Mouse (Mus musculus) lung, adult 18-20 months (tissue): ENCODE measurements around the gene Nkx2-5.

Source experiments
- DNase-seq, 2 experiments: peaks; one replicate each; pipeline ENCODE4 v3.0.0; 2022; ENCODE audit warnings: mixed read lengths in 2 of 2

Gene Nkx2-5

DNA sequence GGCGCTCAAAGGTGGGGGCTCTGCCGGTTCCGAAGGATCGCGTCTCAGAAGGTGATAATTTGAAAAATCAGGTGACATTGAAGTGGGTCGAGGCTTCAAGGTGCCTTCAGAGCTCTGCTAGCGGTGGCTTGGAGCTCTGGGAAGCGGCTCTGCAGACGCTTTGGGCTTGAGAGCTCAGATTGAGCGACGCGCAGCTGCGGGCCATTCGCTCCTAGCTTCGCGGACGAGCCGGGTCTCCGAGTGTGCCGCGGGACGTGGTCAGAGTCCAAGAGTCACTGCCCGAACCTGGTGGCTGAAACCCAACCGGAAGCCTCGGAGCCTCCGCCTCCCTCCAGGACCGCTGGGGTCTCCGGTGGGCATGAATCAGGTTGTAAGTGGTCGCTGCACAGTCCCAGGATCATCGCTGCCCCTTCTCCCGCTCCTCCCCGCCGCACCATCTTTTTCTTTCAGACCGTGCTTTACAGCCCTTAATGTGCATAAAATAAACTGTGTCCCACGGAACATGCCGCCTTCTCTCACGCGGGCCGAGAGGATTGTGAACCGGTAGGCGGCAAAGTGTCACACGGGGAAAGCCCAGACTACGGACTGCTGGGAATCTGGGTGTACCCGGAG, 5.0 kb upstream of the Nkx2-5 start:
- DNase-seq, result no peak

DNA sequence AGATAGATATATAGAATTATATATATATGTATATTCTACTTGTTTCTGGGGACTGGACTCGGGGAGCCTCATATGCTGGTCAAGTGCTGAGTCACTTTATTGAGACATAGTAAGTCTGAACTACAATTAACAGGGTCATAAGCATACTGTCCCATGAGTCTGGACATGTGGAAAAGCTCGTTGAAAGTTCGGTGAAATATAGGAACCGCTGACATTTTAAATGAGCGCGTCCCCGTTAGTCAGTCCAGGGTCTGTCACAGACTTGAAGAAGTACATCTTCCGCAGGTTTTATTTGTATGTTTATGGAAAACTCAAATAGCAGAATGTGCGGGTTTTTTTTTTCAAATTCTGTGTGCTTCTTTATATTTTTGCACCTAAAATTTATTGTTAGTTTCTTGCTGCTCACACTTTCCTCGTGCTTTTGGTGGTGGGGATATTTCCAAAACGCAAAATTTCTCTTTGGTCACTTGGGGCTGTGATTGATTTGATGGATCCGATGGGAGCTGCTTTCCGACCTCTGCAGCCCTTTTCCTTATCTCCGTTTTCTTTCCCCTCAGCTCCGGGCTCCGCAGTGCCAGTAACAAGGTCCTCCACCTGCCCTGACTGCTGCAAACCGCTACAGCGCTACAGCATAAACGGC, 4.4 kb upstream of the Nkx2-5 start:
- DNase-seq, result no peak

DNA sequence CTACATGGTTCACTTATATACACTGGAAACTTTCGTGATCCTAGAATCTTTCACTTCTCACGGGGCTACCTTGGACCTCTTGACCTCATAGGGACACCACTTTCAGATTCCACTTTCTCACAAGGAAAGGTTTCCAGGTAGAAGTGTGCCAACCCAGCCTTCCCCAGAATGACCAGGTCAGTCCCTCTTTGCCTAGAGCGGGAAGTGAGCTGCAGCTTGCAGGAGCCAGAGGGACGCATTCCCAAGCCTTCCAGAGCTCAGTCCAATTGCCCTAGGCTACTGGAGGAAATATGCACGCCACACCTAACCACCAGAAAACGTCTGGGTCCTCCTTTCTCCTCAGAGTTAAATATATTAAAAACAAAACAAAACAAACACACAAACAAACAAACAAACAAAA, 3.4 kb upstream of the Nkx2-5 start:
- DNase-seq, result no peak

- DNase-seq, result no peak
Measured at GRCm38 (mm10) chr17:26847801-26848200, 3.0 kb upstream of the Nkx2-5 start.

DNA sequence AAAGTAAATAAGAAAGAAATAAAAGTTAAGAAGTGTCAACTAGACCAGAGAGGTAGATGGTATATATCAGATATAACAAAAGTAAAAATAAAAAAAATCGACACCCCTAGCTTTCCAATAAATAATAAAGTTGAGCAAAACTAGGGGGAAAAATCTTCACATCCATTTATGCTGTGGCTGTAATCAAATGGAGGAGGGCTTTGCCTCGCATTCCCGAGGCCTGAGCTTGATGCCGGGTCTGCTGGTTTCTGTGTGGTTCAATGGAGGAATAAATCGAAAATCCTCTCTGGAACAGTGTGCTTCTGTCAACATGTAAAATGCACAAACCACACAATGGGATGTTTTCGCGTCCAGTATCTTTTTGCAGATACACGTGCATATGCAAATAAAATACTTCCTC, 1.6 kb upstream of the Nkx2-5 start:
- no peak for DNase-seq

DNA sequence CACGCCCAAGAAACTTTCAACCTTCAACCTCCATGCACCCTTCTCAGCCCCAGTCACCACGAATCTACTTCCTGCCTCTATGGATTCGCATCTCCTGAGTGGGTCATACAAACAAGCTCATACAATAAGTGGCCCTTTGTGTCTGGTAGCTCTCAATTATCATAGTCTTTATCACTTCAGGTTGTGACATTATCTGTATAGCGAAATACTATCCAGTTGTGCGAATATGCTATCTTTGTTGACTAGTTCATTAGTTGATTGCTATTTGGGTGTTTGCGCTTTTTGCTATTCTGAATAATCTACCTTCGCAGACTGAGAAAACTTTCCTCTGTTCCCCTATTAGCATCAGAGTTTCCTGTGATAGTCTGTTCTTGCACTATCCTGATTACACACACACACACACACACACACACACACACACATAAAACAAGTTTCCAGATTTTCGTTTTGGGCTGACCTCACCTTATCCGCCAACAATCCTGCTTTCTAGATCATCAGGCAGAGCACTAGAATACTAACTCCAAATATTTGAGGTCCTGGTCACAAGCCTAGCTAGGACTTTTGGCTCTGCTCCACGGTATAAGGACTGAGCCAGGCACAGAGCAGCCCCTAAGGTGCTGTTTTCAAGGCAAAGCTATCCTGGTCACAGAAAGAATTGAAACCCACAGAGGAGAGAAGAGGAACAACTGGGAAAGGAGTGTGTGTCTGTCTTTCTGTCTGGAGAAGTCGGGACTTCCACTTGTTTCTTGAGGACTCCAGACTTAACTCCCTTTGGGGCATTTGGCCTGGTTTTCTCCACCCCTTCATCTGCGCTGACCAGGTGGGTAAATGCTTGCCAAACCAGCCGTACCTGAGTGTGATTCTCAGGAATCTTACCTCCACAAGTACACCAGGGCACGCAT, 591 bp upstream of the Nkx2-5 start:
- no peak for DNase-seq

DNA sequence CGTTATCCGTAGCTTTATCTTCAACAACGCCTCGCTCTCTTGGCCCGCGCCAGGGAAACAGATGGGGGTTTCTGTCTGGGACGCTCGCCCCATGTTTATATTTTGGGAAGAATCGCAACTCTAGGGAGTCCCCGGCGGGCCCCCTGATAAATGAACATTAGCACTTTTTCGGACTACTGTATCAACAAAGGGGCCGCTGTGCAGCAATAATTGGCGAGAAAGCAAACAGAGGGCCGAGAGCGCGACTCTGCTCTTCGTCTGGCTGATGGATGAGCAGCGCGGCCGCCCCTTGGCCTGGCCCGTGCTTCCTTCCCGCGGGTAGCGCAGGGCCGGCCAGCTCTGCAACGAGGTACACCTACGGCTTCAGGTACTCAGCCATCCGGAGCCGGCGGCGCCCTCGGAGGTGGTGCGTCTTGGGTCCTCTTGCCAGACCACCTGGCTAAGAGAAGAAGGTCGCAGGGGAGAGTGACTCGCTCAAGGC, 398 bp downstream of the Nkx2-5 start:
- DNase-seq, result no peak

DNA sequence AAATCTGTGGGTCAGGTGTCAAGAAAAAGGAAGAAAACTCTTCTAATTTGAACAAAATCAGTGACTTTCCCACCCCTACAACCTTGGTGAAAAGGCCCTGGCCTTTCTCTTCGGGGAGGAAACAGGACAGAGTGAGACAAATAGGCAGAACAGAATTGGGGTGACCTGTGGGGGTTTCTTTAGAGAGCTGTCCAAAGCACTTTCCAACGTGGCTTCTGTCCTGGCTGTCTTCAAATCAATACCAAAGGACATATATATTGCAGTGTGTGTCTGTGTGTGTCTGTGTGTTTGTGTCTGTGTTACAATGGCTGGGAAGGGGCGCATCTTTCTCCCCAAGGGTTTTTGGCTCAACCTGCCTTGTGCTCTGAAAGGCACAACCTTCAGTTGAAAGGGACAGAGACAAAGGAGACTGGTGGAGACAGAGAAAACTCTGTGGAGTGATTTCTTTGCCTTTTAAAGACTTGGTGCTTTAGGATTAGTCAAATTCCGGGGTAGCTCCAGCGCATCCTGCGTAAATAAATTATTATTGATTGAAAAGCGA, 1.0 kb downstream of the Nkx2-5 start:
- no peak for DNase-seq

- DNase-seq, result no peak
Measured at GRCm38 (mm10) chr17:26843229-26843567, 1.6 kb downstream of the Nkx2-5 start.

- DNase-seq, result no peak
Measured at GRCm38 (mm10) chr17:26842431-26843228, 2.2 kb downstream of the Nkx2-5 start.

- DNase-seq, result no peak
Measured at GRCm38 (mm10) chr17:26841981-26842380, 2.8 kb downstream of the Nkx2-5 start.

- no peak for DNase-seq
Measured at GRCm38 (mm10) chr17:26840922-26841731, 3.7 kb downstream of the Nkx2-5 start.

DNA sequence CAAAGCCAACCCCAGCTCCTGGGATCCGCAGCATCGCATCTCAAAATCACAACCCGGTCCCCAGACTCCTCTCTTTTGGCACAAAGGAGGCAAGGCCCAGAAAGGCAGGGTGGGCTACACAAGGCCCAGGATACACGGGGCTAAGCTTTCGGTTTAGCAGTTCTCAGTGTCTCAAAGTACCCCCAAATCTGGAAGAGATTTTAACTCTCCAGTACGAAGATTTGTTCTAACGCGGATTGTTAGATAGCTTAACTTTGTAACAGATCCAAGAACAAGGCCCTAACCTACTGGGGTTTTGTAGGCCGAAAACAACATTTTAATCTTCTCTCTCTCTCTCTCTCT, 4.4 kb downstream of the Nkx2-5 start:
- no peak for DNase-seq

DNA sequence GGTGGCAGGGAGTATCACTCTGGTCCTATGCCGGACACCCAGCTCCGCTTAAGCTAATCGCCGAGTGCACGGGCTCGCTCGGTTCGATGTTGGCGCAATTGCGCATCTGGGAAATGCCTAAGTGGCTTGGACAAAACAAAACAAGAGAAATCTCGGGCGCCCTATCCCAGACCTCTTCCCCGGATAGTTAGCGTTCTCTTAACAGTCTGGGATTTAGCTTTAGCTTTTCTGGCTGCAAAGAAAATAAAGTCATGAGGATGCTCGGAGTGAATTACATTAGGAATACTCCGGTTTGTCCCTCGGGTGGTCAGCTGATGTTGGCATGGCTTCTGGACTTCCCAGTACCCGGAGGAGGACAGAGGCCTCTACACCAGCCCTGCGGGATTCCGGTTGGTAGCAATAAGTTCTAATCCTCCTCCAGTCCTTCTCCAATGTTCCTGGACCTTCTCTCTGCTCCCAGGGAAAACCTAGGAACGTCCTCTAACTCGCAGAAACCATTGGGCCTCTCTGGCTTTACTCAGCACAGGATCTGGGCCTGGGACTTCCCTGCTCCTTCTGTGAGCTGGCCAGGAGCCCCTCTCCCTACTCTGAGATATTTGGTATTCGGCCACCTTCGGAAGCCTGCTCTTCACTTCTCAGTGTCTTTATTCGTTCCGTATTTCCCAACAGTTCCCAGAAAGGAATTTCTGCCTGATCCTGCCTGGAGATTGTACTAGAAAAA, 4.9 kb downstream of the Nkx2-5 start:
- no peak for DNase-seq

- DNase-seq, result no peak
Measured at GRCm38 (mm10) chr17:26838911-26839717, 5.7 kb downstream of the Nkx2-5 start.

GRCm38 (mm10) chr17:26838191-26838910, 6.5 kb downstream of the Nkx2-5 start:
- no peak for DNase-seq

GRCm38 (mm10) chr17:26837546-26837985, 7.2 kb downstream of the Nkx2-5 start:
- DNase-seq, result no peak

DNA sequence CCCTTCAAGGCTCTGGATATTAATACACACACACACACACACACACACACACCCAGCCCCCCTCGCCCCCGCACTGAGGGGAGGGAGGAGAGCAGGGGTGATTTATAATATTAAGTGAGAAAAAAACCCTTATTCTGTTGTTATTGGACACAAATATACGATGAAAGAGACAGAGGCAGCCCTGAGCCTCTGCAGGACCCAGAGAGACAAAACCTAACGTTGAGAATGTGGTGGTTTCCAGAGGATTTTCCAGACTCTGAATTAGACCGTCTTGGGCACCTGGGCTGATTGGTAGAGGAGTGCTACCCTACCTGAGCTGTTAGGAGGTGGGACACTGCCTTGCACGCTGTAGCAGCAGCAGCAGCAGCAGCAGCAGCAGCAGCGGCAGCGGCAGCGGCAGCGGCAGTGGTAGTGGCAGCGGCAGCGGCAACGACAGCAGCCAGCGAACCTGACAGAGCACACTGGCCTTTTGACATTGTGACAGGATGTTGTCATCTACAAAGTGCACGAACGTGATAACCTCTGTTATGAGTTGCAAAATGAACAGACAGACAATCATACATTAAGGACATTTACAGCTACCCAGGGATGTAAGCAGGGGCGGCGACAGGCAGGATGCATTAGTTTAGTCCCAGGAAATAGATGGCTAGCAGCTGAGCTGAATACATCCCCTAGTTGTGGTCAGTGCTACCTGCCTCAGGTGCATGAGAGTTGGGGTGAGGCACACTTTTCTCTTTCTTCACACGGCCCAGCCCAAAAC, 7.8 kb downstream of the Nkx2-5 start:
- no peak for DNase-seq

DNA sequence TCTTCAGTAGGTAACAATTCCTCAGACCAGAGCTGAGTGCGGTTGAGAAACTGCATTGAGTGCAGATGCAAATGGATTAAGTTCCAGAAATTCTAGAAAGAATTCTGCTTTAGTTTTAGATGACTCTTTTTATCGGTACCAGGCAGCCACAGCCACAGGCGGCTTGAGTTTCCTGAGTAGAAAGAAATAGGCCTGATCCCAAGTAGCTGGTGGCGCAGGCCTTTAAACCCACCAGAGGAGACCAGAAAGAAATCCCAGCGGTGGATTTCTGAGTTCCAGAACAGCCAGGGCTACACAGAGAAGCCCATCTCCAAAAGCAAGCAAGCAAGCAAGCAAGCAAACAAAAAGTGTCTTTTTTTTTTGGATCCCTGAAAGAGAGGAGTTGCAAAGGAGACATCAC, 8.4 kb downstream of the Nkx2-5 start:
- no peak for DNase-seq
